10 mouse cellular contexts compared by ENCODE assay signal in the genomic region with DNA sequence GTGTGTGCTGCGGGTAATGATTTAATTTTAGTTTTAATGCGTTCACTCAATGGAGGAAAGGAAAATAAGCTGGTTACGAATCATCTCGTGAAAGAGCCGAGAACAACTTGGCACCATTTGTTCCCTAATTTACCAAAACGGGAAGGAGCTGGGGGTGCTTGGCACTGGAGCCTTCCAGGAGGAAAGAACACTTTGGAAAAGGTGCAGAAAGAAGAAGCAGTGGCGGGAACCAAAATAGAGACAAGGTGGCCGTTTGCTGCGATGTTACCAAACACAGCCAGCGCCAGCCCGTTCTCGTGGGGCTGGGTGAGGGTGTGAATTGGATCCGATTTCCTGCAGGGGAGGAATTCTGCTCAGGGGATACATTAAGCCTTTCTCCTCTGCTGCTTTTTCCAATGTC. TPM values are rescaled to one million over a fixed set of nuclear protein-coding genes. Genes with fewer than 3 reads are reported as not detected.
DNase-seq lines count a peak whose midpoint lies in the region; ATAC-seq lines count a peak whose summit lies in the region.
"Had no signal": no experiment of that assay in that cellular context is flagged by ENCODE, and none has a peak within 500 bp of the region (broad histone marks: within the 10 kb centered on the region; RNA-seq: fewer than 3 reads in every experiment).

No protein-coding gene starts in this region.

- peaks cover 19% of the 10 kb centered on the region for H3K4me1 ChIP-seq in embryonic facial prominence, embryonic 13.5 days
- H3K4me1 ChIP-seq in embryonic facial prominence, embryonic 10.5 days, result peaks cover 30% of the 10 kb centered on the region
- peaks cover 29% of the 10 kb centered on the region for H3K4me1 ChIP-seq in midbrain, embryonic 10.5 days

- no peak for DNase-seq in embryonic facial prominence, embryonic 10.5 days (ENCODE audit: low spot score)
- DNase-seq in brain, adult 2 months (ENCODE audit: low read depth, low spot score), result peak; percentile 83
- DNase-seq in layer of hippocampus, adult 18-20 months (ENCODE audit: low spot score in 2 of 2), result peak; percentile 50 to 68
- no peak for DNase-seq in midbrain, embryonic 10.5 days (ENCODE audit: low spot score)
- no peak for DNase-seq in urinary bladder, adult 2 months (ENCODE audit: low spot score)
- DNase-seq in ovary, postnatal 14 days (ENCODE audit: low spot score), result no peak
- DNase-seq in cerebellum, adult 9-11 months, result no peak
- DNase-seq: lung, postnatal 10 days had no signal

- no peak overlapping the region for H3K27ac ChIP-seq in embryonic facial prominence, embryonic 13.5 days
- no peak overlapping the region for H3K27ac ChIP-seq in embryonic facial prominence, embryonic 10.5 days (replicated peaks)
- H3K27ac ChIP-seq in midbrain, embryonic 10.5 days (replicated peaks), result peak overlapping the region; percentile 13; the same call in 1 of the 2 replicates

- H3K9ac ChIP-seq in embryonic facial prominence, embryonic 13.5 days, result 0 out of 2 replicates have a peak overlapping the region, but pooled peaks have one; percentile 4

- no peaks in the 10 kb centered on the region for H3K36me3 ChIP-seq in embryonic facial prominence, embryonic 13.5 days
- H3K36me3 ChIP-seq in embryonic facial prominence, embryonic 10.5 days (replicated peaks), result no peaks in the 10 kb centered on the region
- H3K36me3 ChIP-seq in midbrain, embryonic 10.5 days, result no peaks in the 10 kb centered on the region

- H3K4me2 ChIP-seq in embryonic facial prominence, embryonic 13.5 days, result peak overlapping the region; percentile 27; the same call in 1 of the 2 replicates

- no peak overlapping the region for H3K4me3 ChIP-seq in embryonic facial prominence, embryonic 13.5 days
- H3K4me3 ChIP-seq in embryonic facial prominence, embryonic 10.5 days, result no peak overlapping the region
- H3K4me3 ChIP-seq in midbrain, embryonic 10.5 days, result no peak overlapping the region

- no peaks in the 10 kb centered on the region for H3K9me3 ChIP-seq in embryonic facial prominence, embryonic 13.5 days
- H3K9me3 ChIP-seq in embryonic facial prominence, embryonic 10.5 days, result no peaks in the 10 kb centered on the region
- no peaks in the 10 kb centered on the region for H3K9me3 ChIP-seq in midbrain, embryonic 10.5 days (replicated peaks)

- ATAC-seq in embryonic facial prominence, embryonic 13.5 days (ENCODE audit: insufficient number of reproducible peaks, insufficient read depth, low FRiP score, low TSS enrichment, low read depth), result no peak
- ATAC-seq: Patski had no signal

- 36% methylated on average over 13 of the region's 13 CpGs for WGBS in embryonic facial prominence, embryonic 13.5 days
- WGBS in embryonic facial prominence, embryonic 10.5 days, result 60% methylated on average over 13 of the region's 13 CpGs
- WGBS in midbrain, embryonic 10.5 days, result 65% methylated on average over 13 of the region's 13 CpGs

- H3K27me3 ChIP-seq in embryonic facial prominence, embryonic 13.5 days, result no peaks in the 10 kb centered on the region
- H3K27me3 ChIP-seq in embryonic facial prominence, embryonic 10.5 days (replicated peaks; ENCODE audit: low read depth, poor library complexity, severe bottlenecking), result peaks cover 11% of the 10 kb centered on the region
- no peaks in the 10 kb centered on the region for H3K27me3 ChIP-seq in midbrain, embryonic 10.5 days (ENCODE audit: low read depth, poor library complexity, severe bottlenecking)

RNA-seq across cellular contexts. Expression of a gene that starts 38.5 kb away (rescaled TPM):
- 3.7 and 4.0 TPM in 2 replicates for polyA plus RNA-seq in embryonic facial prominence, embryonic 13.5 days (2015; fragmentation: Nextera tagmentation; extraction: Ambion mirVana)
- 5.8 and 7.6 TPM in 2 replicates for polyA plus RNA-seq in embryonic facial prominence, embryonic 10.5 days (2016; fragmentation: Nextera tagmentation; extraction: Ambion mirVana)
- 10 to 100 TPM; 27.6 to 44.7 TPM for total RNA-seq in layer of hippocampus, adult 18-20 months (2021)
- 5.3 and 9.5 TPM in 2 replicates for polyA plus RNA-seq in midbrain, embryonic 10.5 days (2016; fragmentation: Nextera tagmentation; extraction: Ambion mirVana)
- polyA plus RNA-seq in urinary bladder, adult 2 months (2012; rRNA removed), result 3.1 and 3.5 TPM in 2 replicates

Comparison
In these comparisons a context has a peak if more than half of its experiments do, and no peak if none do; other contexts are left out.
1. DNase-seq: peak in brain, adult 2 months (single experiment) and layer of hippocampus, adult 18-20 months (2 of 2); none in embryonic facial prominence, embryonic 10.5 days (single experiment), midbrain, embryonic 10.5 days (single experiment), urinary bladder, adult 2 months (single experiment), ovary, postnatal 14 days (single experiment) and cerebellum, adult 9-11 months (single experiment).